Mouse (Mus musculus) lung, postnatal 25 days (tissue): Measurements from ENCODE around the gene Rbfox1.

ENCODE experiments used
- DNase-seq: peaks from one replicate; pipeline ENCODE4 v3.0.0; 2022; ENCODE audit warnings: low spot score

The Rbfox1 gene

DNA sequence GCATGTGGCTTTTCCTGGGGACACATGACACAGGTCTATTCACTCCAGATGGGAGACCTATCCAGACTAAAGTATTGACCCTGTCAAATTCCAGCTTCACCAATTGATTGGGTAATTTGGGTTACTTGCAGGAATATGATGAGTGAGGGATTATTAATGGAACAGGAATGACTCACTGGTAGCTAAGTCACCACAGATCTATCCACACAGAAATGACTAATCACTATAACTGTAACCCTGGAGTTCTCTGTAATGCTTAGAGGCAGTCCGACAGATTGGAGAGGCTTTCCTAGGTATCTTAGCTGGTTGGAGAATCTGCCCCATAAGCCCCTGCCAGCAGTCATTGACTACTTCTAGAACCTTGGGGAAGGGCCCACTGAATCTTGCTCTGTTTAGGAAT is 827.2 kb downstream of the Rbfox1 start:
- DNase-seq = no peak

DNA sequence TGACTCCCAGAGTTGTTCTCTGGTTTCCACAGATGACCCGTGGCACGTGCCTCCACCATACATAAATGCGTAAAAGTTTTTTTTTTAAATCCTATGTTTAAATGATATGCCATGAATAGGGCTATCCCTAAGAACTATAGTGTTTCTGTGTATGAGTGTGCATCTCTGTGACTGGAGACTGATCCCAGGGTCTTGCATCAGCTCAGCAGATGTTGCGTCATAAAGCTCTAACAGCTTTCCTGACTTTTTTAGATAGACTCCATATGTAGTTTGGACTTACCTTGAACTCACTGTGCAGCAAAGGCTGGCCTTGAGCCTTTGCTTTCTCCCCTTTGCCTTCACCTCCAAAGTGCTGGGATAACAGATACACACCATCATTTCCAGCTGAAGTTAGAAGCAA is 830.1 kb downstream of the Rbfox1 start:
- no peak for DNase-seq

- no peak for DNase-seq
These were observed 831.2 kb downstream of the Rbfox1 start for GRCm38 (mm10) chr16:6716214-6716911.

DNA sequence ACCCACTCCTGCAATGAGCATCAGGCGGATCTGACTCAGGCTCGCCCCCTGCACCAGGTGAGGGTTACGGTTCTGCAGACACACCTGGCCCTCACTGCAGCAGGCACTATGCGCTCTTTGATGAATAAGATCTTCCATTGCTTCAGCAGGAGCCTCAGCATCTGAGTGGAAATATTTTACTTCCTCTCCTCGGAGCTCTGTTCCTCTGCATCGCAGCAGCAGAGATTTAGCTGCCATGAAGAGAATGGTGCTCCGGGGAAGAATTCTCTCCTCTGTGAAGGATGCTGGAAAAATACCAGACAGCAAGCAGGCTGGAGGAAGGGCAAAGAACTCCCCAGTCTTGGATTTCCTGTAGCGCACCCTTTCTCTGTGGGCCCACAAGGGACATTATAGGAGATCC is 833.9 kb downstream of the Rbfox1 start:
- no peak for DNase-seq

DNA sequence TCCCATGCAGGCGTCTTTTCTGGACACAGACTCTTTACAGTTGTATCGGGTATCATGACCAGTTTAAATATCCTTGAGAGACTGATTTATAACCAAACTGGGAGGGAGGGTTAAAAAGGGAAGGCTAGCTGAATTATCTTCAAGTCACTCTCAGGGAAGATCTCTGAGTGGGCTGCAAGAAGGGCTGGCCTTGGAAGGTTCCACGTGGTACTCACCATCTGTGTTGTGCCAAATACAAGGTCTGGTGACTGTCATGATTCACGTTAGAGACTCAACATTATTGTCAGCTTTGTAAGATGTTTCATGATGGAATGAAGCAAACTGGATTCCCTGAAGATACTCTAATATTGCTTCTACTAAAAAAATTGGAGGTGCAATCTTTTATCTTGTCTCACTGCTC is 847.5 kb downstream of the Rbfox1 start:
- DNase-seq = no peak

GRCm38 (mm10) chr16:6733427-6733826 is 848.3 kb downstream of the Rbfox1 start:
- no peak for DNase-seq

GRCm38 (mm10) chr16:6736566-6736965 is 851.4 kb downstream of the Rbfox1 start:
- DNase-seq = no peak

- DNase-seq = no peak
These were observed 851.8 kb downstream of the Rbfox1 start for GRCm38 (mm10) chr16:6736998-6737397.

GRCm38 (mm10) chr16:6746116-6746515 is 861.0 kb downstream of the Rbfox1 start:
- DNase-seq = no peak

DNA sequence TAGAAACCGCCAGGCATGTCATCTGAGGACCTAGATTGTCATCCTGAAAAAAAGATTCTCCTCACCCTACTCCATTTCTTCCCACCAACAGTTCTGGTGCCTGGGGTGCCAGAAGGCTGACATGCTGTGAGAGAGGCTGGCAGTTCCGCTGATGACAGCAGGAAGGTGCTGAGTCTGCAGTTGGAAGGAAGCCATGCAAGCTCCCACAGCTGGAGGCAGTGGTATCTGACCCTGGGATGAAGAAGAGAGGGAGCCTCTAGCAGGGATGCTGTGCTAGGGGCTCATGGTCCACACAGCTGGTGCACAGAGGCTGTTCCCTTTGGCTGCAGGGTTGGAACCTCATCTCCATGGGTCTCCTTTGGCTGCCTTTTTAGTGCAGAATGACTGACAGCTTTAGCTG is 865.3 kb downstream of the Rbfox1 start:
- no peak for DNase-seq

DNA sequence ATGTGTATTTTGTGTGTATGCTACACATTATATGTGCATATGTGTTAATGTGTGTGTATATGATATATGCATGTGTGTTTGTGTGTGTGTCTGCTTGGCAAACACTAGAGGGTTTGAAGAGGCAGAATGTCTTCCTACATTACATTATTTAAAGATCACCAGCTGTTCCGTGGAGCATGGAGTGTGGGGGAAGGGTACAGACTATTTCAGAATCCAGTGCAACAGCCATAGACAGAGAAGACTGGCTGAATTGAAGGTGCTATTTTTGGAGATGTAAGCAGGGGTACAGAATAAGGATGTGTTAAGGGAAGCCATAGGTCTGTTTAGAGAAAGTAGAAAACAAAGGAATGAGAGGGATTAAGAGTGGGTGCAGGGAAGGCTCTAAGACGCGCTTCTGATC is 869.7 kb downstream of the Rbfox1 start:
- DNase-seq = no peak

GRCm38 (mm10) chr16:6769495-6770237 is 884.5 kb downstream of the Rbfox1 start:
- DNase-seq = no peak

DNA sequence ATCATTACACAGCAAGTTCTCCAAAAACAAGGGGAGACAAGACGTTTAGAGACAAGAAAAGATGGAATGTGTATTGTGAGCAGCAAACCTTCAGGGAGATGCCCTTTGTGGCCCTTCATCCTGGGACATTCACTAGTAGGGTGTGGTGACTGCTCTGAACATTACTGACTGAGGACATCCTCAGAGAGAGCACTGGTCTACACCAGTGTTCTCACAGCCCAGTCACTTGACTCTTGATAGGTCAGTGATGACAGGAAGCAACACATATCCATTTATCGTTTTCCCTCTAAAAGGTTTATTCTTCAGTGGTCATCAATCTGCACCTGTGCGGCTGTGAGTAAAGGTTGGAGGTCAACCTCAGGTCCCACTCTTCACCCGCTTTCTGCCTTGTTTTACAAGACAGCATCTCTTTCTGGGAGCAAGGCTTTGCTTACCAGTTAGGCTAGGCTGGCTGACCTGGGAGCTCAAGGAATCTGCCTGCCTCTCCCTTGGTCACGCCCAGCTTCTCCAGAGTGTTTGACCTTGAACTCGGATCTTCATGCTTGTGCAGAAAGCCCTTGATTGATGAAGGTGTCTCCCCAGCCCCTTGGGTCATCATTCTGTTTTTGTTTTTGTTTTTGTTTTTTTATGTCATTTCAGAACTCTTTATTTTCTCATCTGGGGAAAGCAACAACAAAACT is 892.5 kb downstream of the Rbfox1 start:
- DNase-seq = no peak

DNA sequence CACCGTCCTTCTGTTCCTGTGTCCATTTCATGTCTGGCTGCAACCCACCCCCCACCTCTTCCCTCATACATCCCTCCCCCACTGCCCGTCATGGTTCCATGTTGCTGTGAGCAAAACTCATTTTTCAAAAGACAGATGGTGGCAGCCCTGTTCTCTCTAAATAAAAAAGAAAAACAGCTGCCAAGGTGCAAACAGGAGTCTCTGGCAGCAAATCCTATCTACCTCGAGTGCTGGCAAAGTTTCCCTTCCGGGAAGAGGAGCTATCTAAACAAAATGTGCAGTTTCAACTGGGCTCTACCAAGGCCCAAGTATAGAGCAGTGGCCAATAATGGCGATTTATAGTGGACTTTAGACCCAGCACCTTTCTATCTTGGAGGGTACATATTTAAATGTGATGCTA is 899.0 kb downstream of the Rbfox1 start:
- no peak for DNase-seq

DNA sequence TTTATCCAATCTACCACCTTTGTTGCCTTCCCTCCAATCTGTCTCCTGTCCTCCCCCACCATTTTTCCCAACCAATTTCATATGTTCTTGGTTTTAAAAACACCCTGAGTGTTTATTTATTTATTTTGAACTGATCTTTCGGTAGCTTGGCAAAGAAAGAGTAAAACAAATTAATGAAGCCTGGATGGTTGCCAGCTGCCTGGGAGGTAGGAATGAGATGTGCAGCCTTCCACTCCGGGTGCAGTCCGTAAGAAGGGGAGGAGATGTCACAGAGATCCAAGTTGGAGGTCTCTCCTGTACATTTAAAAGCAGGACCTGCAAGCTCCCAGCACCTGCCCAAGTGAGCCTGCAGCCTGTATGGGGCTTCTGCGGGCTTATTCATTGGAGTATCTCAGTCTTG is 899.9 kb downstream of the Rbfox1 start:
- no peak for DNase-seq

DNA sequence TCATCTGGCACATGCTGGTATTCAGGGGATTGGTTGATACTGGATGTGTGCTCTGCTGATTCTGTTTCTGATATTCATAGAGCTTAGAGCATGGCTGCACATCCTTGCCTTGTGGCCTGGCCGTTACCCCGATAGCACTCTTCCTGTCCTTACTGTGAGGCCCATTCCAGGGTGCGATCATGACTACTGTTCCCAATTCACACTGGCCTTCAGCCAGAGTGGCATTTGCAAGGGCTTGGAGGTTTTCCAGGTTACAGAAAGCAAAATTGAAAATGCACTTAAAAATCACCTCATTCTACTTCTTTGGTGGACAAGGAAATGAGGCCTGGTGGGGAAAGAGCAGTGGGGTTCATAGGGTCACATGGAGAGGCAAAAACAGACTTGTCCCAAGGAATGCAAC is 906.1 kb downstream of the Rbfox1 start:
- DNase-seq = no peak

- peak; percentile 24 for DNase-seq
These were observed 906.5 kb downstream of the Rbfox1 start for GRCm38 (mm10) chr16:6791655-6792054.

DNA sequence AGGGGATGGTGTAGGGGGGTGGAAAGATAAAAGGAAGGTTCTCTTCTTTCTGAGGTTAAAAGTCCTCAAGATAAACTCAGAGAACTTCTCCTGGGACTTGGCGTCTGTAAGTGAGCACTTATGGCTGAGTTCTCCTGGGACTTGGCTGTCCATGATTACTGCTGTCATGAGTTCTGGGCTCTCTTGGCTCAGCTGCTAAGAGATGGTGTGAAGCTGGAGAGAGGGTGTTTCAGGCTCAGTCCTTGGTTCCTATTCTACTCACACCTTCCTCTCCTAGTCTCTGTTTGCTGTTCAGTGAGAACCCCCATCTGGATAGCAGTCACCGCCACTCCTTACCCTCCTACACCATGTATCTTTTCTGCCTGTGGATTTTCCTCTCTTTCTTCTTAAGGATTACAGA is 921.1 kb downstream of the Rbfox1 start:
- DNase-seq = no peak

- DNase-seq = no peak
These were observed 922.7 kb downstream of the Rbfox1 start for GRCm38 (mm10) chr16:6807835-6808234.

DNA sequence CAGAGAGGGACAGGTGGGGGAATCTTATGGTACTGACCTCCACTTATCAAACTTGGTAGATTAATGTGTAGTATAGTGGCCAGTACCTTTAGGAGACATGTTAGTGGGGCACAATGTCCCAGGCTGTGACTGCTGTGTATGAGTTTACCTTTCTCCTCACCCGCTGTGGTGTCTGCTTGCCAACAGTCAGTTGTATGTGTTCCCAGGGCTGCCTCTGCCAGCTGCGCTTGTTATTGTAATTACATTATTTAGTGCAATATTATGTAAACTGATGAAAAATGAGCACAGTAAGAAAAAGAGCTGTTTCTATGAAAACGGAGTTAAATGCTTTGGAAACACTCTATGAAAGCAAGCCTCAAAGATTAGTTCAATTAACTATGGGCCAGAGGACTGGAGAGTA is 928.7 kb downstream of the Rbfox1 start:
- no peak for DNase-seq

DNA sequence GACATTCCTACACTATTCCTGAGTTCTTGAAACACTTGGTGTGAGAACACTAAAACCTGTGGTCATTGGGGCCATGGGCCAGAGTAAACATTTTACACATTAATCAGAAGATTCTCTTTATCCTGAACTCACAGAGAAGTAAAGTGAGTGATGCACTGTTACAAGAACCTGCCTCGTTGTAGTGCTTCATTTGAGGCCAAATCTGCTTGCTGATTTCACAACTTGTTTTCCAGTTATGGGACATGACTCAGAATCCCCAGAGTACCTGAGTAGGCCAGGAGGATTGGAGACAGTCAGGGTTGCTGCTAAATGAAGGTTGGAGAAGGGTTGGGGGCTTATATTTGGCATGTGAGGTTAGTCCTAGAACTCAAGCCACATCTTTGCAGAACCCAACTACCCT is 936.6 kb downstream of the Rbfox1 start:
- DNase-seq = no peak

- DNase-seq = no peak
These were observed 944.9 kb downstream of the Rbfox1 start for GRCm38 (mm10) chr16:6829892-6830524.

DNA sequence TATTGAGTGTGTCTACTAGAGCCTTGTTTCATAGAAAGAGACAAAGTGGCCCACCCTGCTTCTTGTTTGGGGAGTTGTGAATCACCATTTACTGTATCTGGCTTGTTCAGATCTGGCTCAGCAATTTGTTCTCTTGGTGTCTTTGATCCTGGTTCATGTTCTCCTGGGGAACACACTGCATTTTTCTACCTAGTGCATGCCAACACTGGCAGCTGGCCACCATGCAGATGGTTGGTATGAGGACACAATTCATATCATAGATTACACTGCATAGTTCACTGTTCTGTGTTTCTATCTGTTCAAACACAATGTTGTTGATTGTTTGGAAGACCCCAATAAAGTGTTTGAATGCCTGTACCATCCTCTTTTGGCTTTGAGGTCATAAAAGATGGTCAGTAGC is 948.3 kb downstream of the Rbfox1 start:
- no peak for DNase-seq
